Mouse (Mus musculus): ENCODE results near the gene Gad1. TPM values are rescaled to one million over a fixed set of nuclear protein-coding genes. Genes with fewer than 3 reads are reported as not detected.
A peak's percentile ranks its signal among the peaks of the same experiment; 100 is the strongest.
"Not testable (repeated sequence)": the region's sequence is repeated elsewhere in the genome, so short reads cannot be mapped to it uniquely, and the experiment has no call there.

Gene Gad1
- 0.71 and 0.81 TPM in 2 replicates for polyA plus RNA-seq (2015; fragmentation: Nextera tagmentation; extraction: Ambion mirVana)

- ATAC-seq (ENCODE audit: insufficient number of reproducible peaks, low FRiP score, low TSS enrichment, low read depth): no peak
- Histone ChIP-seq H3K4me3 (replicated peaks) (no peak within 1 kb of the TSS), H3K36me3 (no peaks in the 10 kb centered on the region), H3K9me3 (replicated peaks) (no peaks in the 10 kb centered on the region), H3K4me2 (replicated peaks) (no peak within 1 kb of the TSS), H3K27me3 (no peaks in the 10 kb centered on the region), H3K9ac (no peak within 1 kb of the TSS), H3K27ac (replicated peaks) (no peak within 1 kb of the TSS), H3K4me1 (no peaks in the 10 kb centered on the region)
- WGBS: 33% methylated on average over 4 of the region's 4 CpGs
These were observed at the start of gene Gad1 for GRCm38 (mm10) chr2:70552772-70553171. Gene Gad1 (plus strand): TSS chr2:70553072.

GRCm38 (mm10) chr2:70503436-70503835 lies 49.4 kb upstream of the Gad1 start:
- Histone ChIP-seq H3K4me1 (peaks cover 1% of the 10 kb centered on the region; the same call in 1 of the 2 replicates), H3K27ac (replicated peaks) (no peak overlapping the region), H3K4me2 (replicated peaks) (no peak overlapping the region), H3K9ac (no peak overlapping the region), H3K36me3 (no peaks in the 10 kb centered on the region), H3K4me3 (replicated peaks) (no peak overlapping the region), H3K9me3 (replicated peaks) (no peaks in the 10 kb centered on the region), H3K27me3 (peaks cover 2% of the 10 kb centered on the region; the same call in 1 of the 2 replicates)
- whole genome bisulfite sequencing: 78% methylated on average over 10 of the region's 10 CpGs
- no peak for ATAC-seq (ENCODE audit: insufficient number of reproducible peaks, low FRiP score, low TSS enrichment, low read depth)

- no peaks in the 10 kb centered on the region for H3K36me3 ChIP-seq
- H3K4me1 ChIP-seq: peaks cover 5% of the 10 kb centered on the region
- WGBS: 8% methylated on average over 1 of the region's 1 CpGs
These were observed 47.6 kb upstream of the Gad1 start for GRCm38 (mm10) chr2:70505229-70505628.

GRCm38 (mm10) chr2:70505896-70506295 lies 47.0 kb upstream of the Gad1 start:
- Histone ChIP-seq H3K4me1 (peaks cover 5% of the 10 kb centered on the region), H3K9ac (no peak overlapping the region), H3K9me3 (replicated peaks) (no peaks in the 10 kb centered on the region), H3K4me2 (replicated peaks) (no peak overlapping the region), H3K36me3 (no peaks in the 10 kb centered on the region), H3K27ac (replicated peaks) (0 out of 2 replicates have a peak overlapping the region, but pooled peaks have one; percentile 4), H3K4me3 (replicated peaks) (no peak overlapping the region), H3K27me3 (peaks cover 2% of the 10 kb centered on the region)
- WGBS: 28% methylated on average over 4 of the region's 4 CpGs
- no peak for ATAC-seq (ENCODE audit: insufficient number of reproducible peaks, low FRiP score, low TSS enrichment, low read depth)

More at GRCm38 (mm10) chr2:70505229-70505628, 47.6 kb upstream of the Gad1 start:
- no peak overlapping the region for H3K4me3 ChIP-seq (replicated peaks)
- H3K4me2 ChIP-seq (replicated peaks): no peak overlapping the region
- no peaks in the 10 kb centered on the region for H3K9me3 ChIP-seq (replicated peaks)
- peaks cover 2% of the 10 kb centered on the region for H3K27me3 ChIP-seq
- 0 out of 2 replicates have a peak overlapping the region, but pooled peaks have one; percentile 4 for H3K27ac ChIP-seq (replicated peaks)
- H3K9ac ChIP-seq: no peak overlapping the region
- no peak for ATAC-seq (ENCODE audit: insufficient number of reproducible peaks, low FRiP score, low TSS enrichment, low read depth)

- WGBS: 60% methylated on average over 2 of the region's 2 CpGs
- peaks cover 5% of the 10 kb centered on the region for H3K4me1 ChIP-seq
- no peak overlapping the region for H3K9ac ChIP-seq
- H3K27me3 ChIP-seq: peaks cover 2% of the 10 kb centered on the region; the same call in 1 of the 2 replicates
- no peaks in the 10 kb centered on the region for H3K9me3 ChIP-seq (replicated peaks)
- no peaks in the 10 kb centered on the region for H3K36me3 ChIP-seq
- no peak for ATAC-seq (ENCODE audit: insufficient number of reproducible peaks, low FRiP score, low TSS enrichment, low read depth)
- no peak overlapping the region for H3K27ac ChIP-seq (replicated peaks)
- no peak overlapping the region for H3K4me2 ChIP-seq (replicated peaks)
- H3K4me3 ChIP-seq (replicated peaks): no peak overlapping the region
These were observed 46.5 kb upstream of the Gad1 start for GRCm38 (mm10) chr2:70506372-70506771.

- Histone ChIP-seq H3K4me2 (replicated peaks) (peak within 1 kb of the TSS; percentile 86), H3K27me3 (peaks cover 2% of the 10 kb centered on the region; the same call in 1 of the 2 replicates), H3K9me3 (replicated peaks) (no peaks in the 10 kb centered on the region), H3K27ac (replicated peaks) (0 out of 2 replicates have a peak within 1 kb of the TSS, but pooled peaks have one; percentile 9), H3K36me3 (no peaks in the 10 kb centered on the region), H3K4me3 (replicated peaks) (peak within 1 kb of the TSS; percentile 59), H3K9ac (peak within 1 kb of the TSS; percentile 35; the same call in 1 of the 2 replicates), H3K4me1 (peaks cover 5% of the 10 kb centered on the region)
- no peak for ATAC-seq (ENCODE audit: insufficient number of reproducible peaks, low FRiP score, low TSS enrichment, low read depth)
- WGBS: 14% methylated on average over 10 of the region's 10 CpGs
These were observed 44.4 kb upstream of the Gad1 start, which contains the start of gene Erich2 for GRCm38 (mm10) chr2:70508496-70508895. Gene Erich2 (plus strand): TSS chr2:70508819.

GRCm38 (mm10) chr2:70509021-70509632 lies 43.7 kb upstream of the Gad1 start:
- peaks cover 2% of the 10 kb centered on the region; the same call in 1 of the 2 replicates for H3K27me3 ChIP-seq
- no peaks in the 10 kb centered on the region for H3K36me3 ChIP-seq
- peak overlapping the region; percentile 35; the same call in 1 of the 2 replicates for H3K9ac ChIP-seq
- peak overlapping the region; percentile 86 for H3K4me2 ChIP-seq (replicated peaks)
- 0 out of 2 replicates have a peak overlapping the region, but pooled peaks have one; percentile 9 for H3K27ac ChIP-seq (replicated peaks)
- peak; percentile 95 for ATAC-seq (ENCODE audit: insufficient number of reproducible peaks, low FRiP score, low TSS enrichment, low read depth)
- H3K9me3 ChIP-seq (replicated peaks): no peaks in the 10 kb centered on the region
- WGBS: under 1% methylated on average over 56 of the region's 56 CpGs
- peak overlapping the region; percentile 59 for H3K4me3 ChIP-seq (replicated peaks)
- peaks cover 5% of the 10 kb centered on the region for H3K4me1 ChIP-seq

GRCm38 (mm10) chr2:70538283-70538682 lies 14.6 kb upstream of the Gad1 start:
- not testable (repeated sequence) for ATAC-seq (ENCODE audit: insufficient number of reproducible peaks, low FRiP score, low TSS enrichment, low read depth); H3K27me3 ChIP-seq; H3K9me3 ChIP-seq (replicated peaks); H3K4me2 ChIP-seq (replicated peaks); H3K4me3 ChIP-seq (replicated peaks); H3K4me1 ChIP-seq; H3K27ac ChIP-seq (replicated peaks); H3K36me3 ChIP-seq; H3K9ac ChIP-seq
- WGBS: 46% methylated on average over 7 of the region's 7 CpGs

- Histone ChIP-seq H3K27ac (replicated peaks) (no peak overlapping the region), H3K36me3 (no peaks in the 10 kb centered on the region), H3K4me2 (replicated peaks) (no peak overlapping the region), H3K9me3 (replicated peaks) (no peaks in the 10 kb centered on the region), H3K4me1 (no peaks in the 10 kb centered on the region), H3K27me3 (no peaks in the 10 kb centered on the region), H3K9ac (no peak overlapping the region), H3K4me3 (replicated peaks) (no peak overlapping the region)
- ATAC-seq (ENCODE audit: insufficient number of reproducible peaks, low FRiP score, low TSS enrichment, low read depth): no peak
- WGBS: 62% methylated on average over 6 of the region's 6 CpGs
These were observed 2.2 kb upstream of the Gad1 start for GRCm38 (mm10) chr2:70550671-70551070.

- Histone ChIP-seq H3K27ac (replicated peaks) (no peak overlapping the region), H3K9me3 (replicated peaks) (no peaks in the 10 kb centered on the region), H3K27me3 (no peaks in the 10 kb centered on the region), H3K4me3 (replicated peaks) (no peak overlapping the region), H3K4me1 (no peaks in the 10 kb centered on the region), H3K9ac (no peak overlapping the region), H3K36me3 (no peaks in the 10 kb centered on the region), H3K4me2 (replicated peaks) (no peak overlapping the region)
- 74% methylated on average over 2 of the region's 2 CpGs for WGBS
- no peak for ATAC-seq (ENCODE audit: insufficient number of reproducible peaks, low FRiP score, low TSS enrichment, low read depth)
These were observed 1.4 kb upstream of the Gad1 start for GRCm38 (mm10) chr2:70551446-70551845.

GRCm38 (mm10) chr2:70552067-70552598 lies 739 bp upstream of the Gad1 start:
- Histone ChIP-seq H3K4me1 (no peaks in the 10 kb centered on the region), H3K36me3 (no peaks in the 10 kb centered on the region), H3K27ac (replicated peaks) (no peak overlapping the region), H3K9me3 (replicated peaks) (no peaks in the 10 kb centered on the region), H3K27me3 (no peaks in the 10 kb centered on the region), H3K9ac (no peak overlapping the region), H3K4me2 (replicated peaks) (no peak overlapping the region), H3K4me3 (replicated peaks) (no peak overlapping the region)
- ATAC-seq (ENCODE audit: insufficient number of reproducible peaks, low FRiP score, low TSS enrichment, low read depth): no peak
- WGBS: 74% methylated on average over 15 of the region's 15 CpGs

Data from embryonic facial prominence, embryonic 15.5 days (tissue).